Comparison of ENCODE assay signal across 8 mouse cellular contexts in the genomic region with DNA sequence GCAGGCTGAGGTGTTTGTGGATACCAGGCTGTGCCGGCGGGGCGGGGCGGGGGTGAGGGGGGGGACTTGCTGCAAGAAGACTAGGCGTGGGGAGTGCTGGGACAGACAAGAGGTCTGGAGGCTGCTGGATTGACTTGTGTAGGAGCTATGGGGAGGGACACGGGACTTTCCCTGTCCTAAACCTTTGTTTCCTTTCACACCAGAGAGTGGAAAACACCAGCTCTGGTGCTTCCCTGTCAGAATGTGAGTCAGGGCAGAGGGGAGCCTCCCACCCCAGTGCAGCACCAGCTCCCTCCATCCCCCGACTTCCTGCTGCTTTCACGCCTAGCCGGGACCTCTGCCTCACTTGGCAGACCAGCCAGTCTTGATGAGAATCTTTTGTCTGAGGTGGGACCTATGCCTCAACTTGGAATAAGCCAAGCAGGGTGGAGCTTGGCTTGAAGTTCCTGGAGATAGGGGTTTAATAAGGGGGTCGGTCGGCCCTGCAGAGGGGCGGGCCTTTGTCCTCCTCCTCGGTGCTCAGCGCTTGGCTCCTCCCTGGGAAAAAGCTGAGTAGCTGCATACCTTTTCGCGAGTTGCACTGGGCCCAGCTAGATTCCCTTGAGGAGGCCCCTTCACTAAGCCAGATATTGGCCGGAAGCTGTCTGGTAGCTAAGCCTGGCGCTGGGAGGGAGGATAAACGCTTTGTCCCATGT. TPM values are rescaled to one million over a fixed set of nuclear protein-coding genes. Genes with fewer than 3 reads are reported as not detected.
DNase-seq lines count a peak whose midpoint lies in the region; ATAC-seq and TF ChIP-seq lines count a peak whose summit lies in the region.

No protein-coding gene starts in this region.

- TF ChIP-seq EP300 in liver, embryonic 14.5 days (IDR thresholded peaks at IDR 0.05; ENCODE audit: low read depth): no peak

- peak; percentile 36 for ATAC-seq in embryonic facial prominence, embryonic 11.5 days (replicated peaks; ENCODE audit: insufficient number of reproducible peaks, low FRiP score, low TSS enrichment, low read depth)
- ATAC-seq in liver, embryonic 14.5 days (ENCODE audit: insufficient read depth): peak; percentile 34; the same call in 1 of the 2 replicates

- no peak for TF ChIP-seq CTCF in spleen, adult 2 months (IDR thresholded peaks at IDR 0.05; ENCODE audit: extremely low read depth, insufficient read depth, insufficient read length, insufficient replicate concordance)
- TF ChIP-seq CTCF in liver, embryonic 14.5 days (IDR thresholded peaks at IDR 0.05; ENCODE audit: low read depth): no peak

- intact Hi-C loops in heart, postnatal 14 days (cut with DNase I): loop anchor here (2.0 kb wide), 1 partner anchor 21 kb away; no protein-coding TSS in a partner anchor
- intact Hi-C loops in left cerebral cortex, postnatal 25 days (cut with DNase I): no loop called here

- H3K27ac ChIP-seq in spleen, adult 2 months (ENCODE audit: insufficient read depth, low read length): peak overlapping the region; percentile 62
- 0 out of 2 replicates have a peak overlapping the region, but pooled peaks have one; percentile 38 for H3K27ac ChIP-seq in embryonic facial prominence, embryonic 11.5 days (replicated peaks; ENCODE audit: low read depth, low read length)
- no peak overlapping the region for H3K27ac ChIP-seq in liver, embryonic 14.5 days

- DNase-seq in spleen, adult 2 months (ENCODE audit: low read depth in 1 of 2, low spot score in 2 of 2): no peak
- DNase-seq in spleen, postnatal 36 days (ENCODE audit: low spot score in 2 of 2): no peak
- peak; percentile 69 for DNase-seq in embryonic facial prominence, embryonic 11.5 days (ENCODE audit: low spot score)
- DNase-seq in heart, postnatal 14 days: peak; percentile 54 to 70
- no peak for DNase-seq in liver, embryonic 14.5 days (ENCODE audit: low read depth in 3 of 3, low spot score in 3 of 3)
- DNase-seq in retina, adult 2 months (ENCODE audit: low read depth, low spot score): peak; percentile 39
- no peak for DNase-seq in layer of hippocampus, postnatal 25 days (ENCODE audit: extremely low spot score in 1 of 2, low spot score in 1 of 2)
- no peak for DNase-seq in left cerebral cortex, postnatal 25 days (ENCODE audit: low spot score in 2 of 2)

- H3K36me3 ChIP-seq in spleen, adult 2 months (ENCODE audit: control insufficient read depth, insufficient read depth, low read length): no peaks in the 10 kb centered on the region
- no peaks in the 10 kb centered on the region for H3K36me3 ChIP-seq in embryonic facial prominence, embryonic 11.5 days (replicated peaks; ENCODE audit: control insufficient read depth, insufficient read depth, low read depth, low read length)
- H3K36me3 ChIP-seq in liver, embryonic 14.5 days (replicated peaks; ENCODE audit: control insufficient read depth, insufficient read depth, low read depth): no peaks in the 10 kb centered on the region

- no peaks in the 10 kb centered on the region for H3K27me3 ChIP-seq in spleen, adult 2 months (ENCODE audit: control insufficient read depth, insufficient read depth, low read length)
- H3K27me3 ChIP-seq in embryonic facial prominence, embryonic 11.5 days (ENCODE audit: control insufficient read depth, insufficient read depth, low read length): no peaks in the 10 kb centered on the region
- H3K27me3 ChIP-seq in liver, embryonic 14.5 days (ENCODE audit: control insufficient read depth, insufficient read depth, low read length): no peaks in the 10 kb centered on the region

- no peaks in the 10 kb centered on the region for H3K9me3 ChIP-seq in embryonic facial prominence, embryonic 11.5 days (replicated peaks; ENCODE audit: control insufficient read depth, low read length)
- H3K9me3 ChIP-seq in liver, embryonic 14.5 days (ENCODE audit: control insufficient read depth, low read length): no peaks in the 10 kb centered on the region

- peak overlapping the region; percentile 53 for H3K9ac ChIP-seq in embryonic facial prominence, embryonic 11.5 days (replicated peaks; ENCODE audit: low read length)
- no peak overlapping the region for H3K9ac ChIP-seq in liver, embryonic 14.5 days (replicated peaks)

- TF ChIP-seq POLR2A in spleen, adult 2 months (IDR thresholded peaks at IDR 0.05; ENCODE audit: low read depth, low read length): no peak

- H3K4me2 ChIP-seq in embryonic facial prominence, embryonic 11.5 days (ENCODE audit: low read depth, low read length): peak overlapping the region; percentile 35
- H3K4me2 ChIP-seq in liver, embryonic 14.5 days (ENCODE audit: low read depth): peak overlapping the region; percentile 43

- 29% methylated on average over 19 of the region's 19 CpGs for WGBS in spleen, adult 2 months
- WGBS in embryonic facial prominence, embryonic 11.5 days: 2% methylated on average over 19 of the region's 19 CpGs
- WGBS in liver, embryonic 14.5 days (ENCODE audit: insufficient replicate concordance): 9% methylated on average over 19 of the region's 19 CpGs

- H3K4me3 ChIP-seq in spleen, adult 2 months (ENCODE audit: extremely low read depth, insufficient read depth, insufficient read length): no peak overlapping the region
- H3K4me3 ChIP-seq in embryonic facial prominence, embryonic 11.5 days (ENCODE audit: low read depth, low read length): peak overlapping the region; percentile 14
- no peak overlapping the region for H3K4me3 ChIP-seq in liver, embryonic 14.5 days (ENCODE audit: insufficient read depth in 1 of 2, low read depth in 2 of 2, low read length in 2 of 2)

- peaks cover 28% of the 10 kb centered on the region; the same call in 1 of the 2 replicates for H3K4me1 ChIP-seq in spleen, adult 2 months (ENCODE audit: control insufficient read depth, insufficient read depth, insufficient read length)
- H3K4me1 ChIP-seq in embryonic facial prominence, embryonic 11.5 days (ENCODE audit: control insufficient read depth, insufficient read depth, low read length): peaks cover 6% of the 10 kb centered on the region
- H3K4me1 ChIP-seq in liver, embryonic 14.5 days (replicated peaks; ENCODE audit: control insufficient read depth in 2 of 2, insufficient read depth in 2 of 2, low read length in 1 of 2): peaks cover 26 to 36% of the 10 kb centered on the region in 2 experiments

RNA-seq across cellular contexts. Expression of a gene that starts 7.7 kb away (rescaled TPM):
- 15.4 and 17.9 TPM in 2 replicates for polyA plus RNA-seq in spleen, adult 2 months (2012; rRNA removed)
- polyA plus RNA-seq in embryonic facial prominence, embryonic 11.5 days (2014; fragmentation: Nextera tagmentation; extraction: Ambion mirVana): 47.5 and 54.9 TPM in 2 replicates
- total RNA-seq in heart, postnatal 14 days (2021): 10 to 100 TPM; 37.3 to 39.3 TPM
- 10.8 and 12.5 TPM in 2 replicates for polyA plus RNA-seq in liver, embryonic 14.5 days (2012; rRNA removed)
- polyA plus RNA-seq in liver, embryonic 14.5 days (2014; fragmentation: Nextera tagmentation; extraction: Ambion mirVana): 12.2 and 13.0 TPM in 2 replicates
- 100 to 1,000 TPM; 318 to 353 TPM for total RNA-seq in layer of hippocampus, postnatal 25 days (2021)
- 100 to 1,000 TPM; 308 to 337 TPM for total RNA-seq in left cerebral cortex, postnatal 25 days (2021)

RNA-seq across cellular contexts. Expression of a gene that starts 27.0 kb away (rescaled TPM):
- polyA plus RNA-seq in spleen, adult 2 months (2012; rRNA removed): not detected in 2 replicates
- polyA plus RNA-seq in embryonic facial prominence, embryonic 11.5 days (2014; fragmentation: Nextera tagmentation; extraction: Ambion mirVana): 0.22 and 0.24 TPM in 2 replicates
- total RNA-seq in heart, postnatal 14 days (2021): not detected
- polyA plus RNA-seq in liver, embryonic 14.5 days (2012; rRNA removed): 0.01 and 0.02 TPM in 2 replicates
- polyA plus RNA-seq in liver, embryonic 14.5 days (2014; fragmentation: Nextera tagmentation; extraction: Ambion mirVana): 0.05 TPM in 1 of 2 replicates, not detected in the other
- not detected for total RNA-seq in layer of hippocampus, postnatal 25 days (2021)
- total RNA-seq in left cerebral cortex, postnatal 25 days (2021): not detected

RNA-seq across cellular contexts. Expression of a gene that starts 33.5 kb away (rescaled TPM):
- polyA plus RNA-seq in spleen, adult 2 months (2012; rRNA removed): 2.1 and 2.7 TPM in 2 replicates
- 6.2 and 7.3 TPM in 2 replicates for polyA plus RNA-seq in embryonic facial prominence, embryonic 11.5 days (2014; fragmentation: Nextera tagmentation; extraction: Ambion mirVana)
- 1 to 10 TPM; 1.4 to 2.0 TPM for total RNA-seq in heart, postnatal 14 days (2021)
- polyA plus RNA-seq in liver, embryonic 14.5 days (2012; rRNA removed): 1.2 and 1.5 TPM in 2 replicates
- 1.2 and 1.9 TPM in 2 replicates for polyA plus RNA-seq in liver, embryonic 14.5 days (2014; fragmentation: Nextera tagmentation; extraction: Ambion mirVana)
- 1 to 10 TPM; 1.3 to 1.4 TPM for total RNA-seq in layer of hippocampus, postnatal 25 days (2021)
- 1 to 10 TPM in 1 of 2 experiments, under 1 TPM in 1; 0.73 to 1.2 TPM for total RNA-seq in left cerebral cortex, postnatal 25 days (2021)

Comparison
In these comparisons a context has a peak if more than half of its experiments do, and no peak if none do; other contexts are left out.
1. DNase-seq: peak in embryonic facial prominence, embryonic 11.5 days (single experiment), heart, postnatal 14 days (2 of 2) and retina, adult 2 months (single experiment); none in spleen, adult 2 months (0 of 2), spleen, postnatal 36 days (0 of 2), liver, embryonic 14.5 days (0 of 3), layer of hippocampus, postnatal 25 days (0 of 2) and left cerebral cortex, postnatal 25 days (0 of 2).
2. RNA of a gene that starts 7.7 kb away (total RNA-seq): 318 to 353 TPM in layer of hippocampus, postnatal 25 days and 308 to 337 TPM in left cerebral cortex, postnatal 25 days; 37.3 to 39.3 TPM in heart, postnatal 14 days; every median in the first group is over 4 times any median in the second.